Mouse (Mus musculus): Measurements from ENCODE around the gene Klhl3.

Gene Klhl3

GRCm38 (mm10) chr13:57960254-57960653 is 153.1 kb downstream of the Klhl3 start:
- no peak for DNase-seq (ENCODE audit: low read depth, low spot score)

DNA sequence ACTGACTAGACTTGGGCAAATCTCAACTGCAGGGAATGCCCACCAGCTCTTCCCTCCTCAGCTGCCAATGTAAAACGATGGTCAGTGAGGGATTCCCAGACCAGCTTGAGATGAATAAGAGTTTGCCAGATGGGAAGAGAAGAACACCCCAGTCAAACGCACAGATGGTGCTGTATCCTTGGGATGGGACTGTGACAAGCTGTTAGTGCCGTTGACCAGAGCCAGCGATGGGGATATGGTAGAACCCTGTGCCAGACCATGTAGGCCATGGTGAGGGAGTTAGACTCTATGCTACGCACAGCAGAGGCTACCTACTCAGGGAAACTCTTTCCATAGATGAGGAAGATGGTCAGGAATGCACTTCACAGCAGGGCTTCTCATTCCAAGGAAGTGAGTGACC is 153.6 kb downstream of the Klhl3 start:
- no peak for DNase-seq (ENCODE audit: low read depth, low spot score)

Measured in c-Kit-negative CD71-positive TER-119-positive erythroid progenitor cells, embryonic 14.5 days (primary cell).